Mouse (Mus musculus) olfactory bulb, adult 2 months (tissue): ENCODE data around the gene Sh3pxd2a.

ENCODE experiments used
- CTCF ChIP-seq: fragments of 200-500 bp; IDR thresholded peaks from 2 replicates; pipeline ENCODE4 v1.5.1; 2012; ENCODE audit warnings: low read depth, mild to moderate bottlenecking, low read length, moderate library complexity; ENCODE audit not compliant: insufficient read depth
- POLR2A ChIP-seq: fragments of 200-500 bp; IDR thresholded peaks from 2 replicates; pipeline ENCODE4 v1.6.1; 2012; ENCODE audit warnings: mild to moderate bottlenecking, low read depth, low read length, moderate library complexity; ENCODE audit not compliant: insufficient read depth

DNA sequence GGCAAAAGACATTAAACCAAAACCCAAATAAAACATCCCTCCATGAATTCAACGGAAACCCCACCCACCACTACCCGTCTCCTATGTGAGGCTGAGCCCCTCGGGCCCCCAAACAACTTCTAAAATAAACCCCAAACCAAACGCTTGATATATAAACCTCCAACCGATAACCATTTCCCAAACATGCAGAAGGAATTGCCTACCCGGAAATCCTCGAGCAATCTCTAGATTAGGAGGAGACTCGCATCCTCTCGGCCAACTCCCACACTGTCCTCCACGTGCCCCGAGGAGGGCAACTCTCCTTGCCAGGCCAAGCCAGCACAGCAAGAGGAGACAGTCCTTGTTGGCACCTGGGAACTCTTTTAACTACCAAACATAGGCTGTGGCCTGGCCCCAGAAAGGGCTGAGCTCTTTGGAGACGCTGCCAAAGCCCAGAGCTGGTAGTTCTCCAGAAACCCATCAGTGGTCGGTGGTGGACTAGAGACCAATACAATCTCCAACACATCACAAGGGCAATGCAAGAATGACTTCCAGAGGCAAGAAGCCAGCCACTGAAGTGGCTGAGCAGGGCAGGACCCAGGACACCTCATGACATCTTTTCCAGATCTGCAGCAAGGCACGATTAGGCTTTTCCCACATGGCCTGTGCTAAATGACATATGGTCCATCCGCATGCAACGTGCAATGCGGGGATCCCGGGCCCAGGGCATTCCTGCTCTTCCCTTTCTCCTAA lies 198.0 kb downstream of the Sh3pxd2a start:
- TF ChIP-seq POLR2A (no peak), CTCF (no peak)
